Mouse (Mus musculus): Measurements from ENCODE around the gene Sez6l.

- TF ChIP-seq TAL1 (IDR thresholded peaks at IDR 0.05; ENCODE audit: low read length) (no peak), GATA1 (IDR thresholded peaks at IDR 0.05; ENCODE audit: low read length) (no peak)
These were observed at the start of gene Sez6l for GRCm38 (mm10) chr5:112576993-112577670.
